Mouse (Mus musculus): ENCODE data around the gene Sparcl1.
A peak's percentile ranks its signal among the peaks of the same experiment; 100 is the strongest.

The Sparcl1 gene

DNA sequence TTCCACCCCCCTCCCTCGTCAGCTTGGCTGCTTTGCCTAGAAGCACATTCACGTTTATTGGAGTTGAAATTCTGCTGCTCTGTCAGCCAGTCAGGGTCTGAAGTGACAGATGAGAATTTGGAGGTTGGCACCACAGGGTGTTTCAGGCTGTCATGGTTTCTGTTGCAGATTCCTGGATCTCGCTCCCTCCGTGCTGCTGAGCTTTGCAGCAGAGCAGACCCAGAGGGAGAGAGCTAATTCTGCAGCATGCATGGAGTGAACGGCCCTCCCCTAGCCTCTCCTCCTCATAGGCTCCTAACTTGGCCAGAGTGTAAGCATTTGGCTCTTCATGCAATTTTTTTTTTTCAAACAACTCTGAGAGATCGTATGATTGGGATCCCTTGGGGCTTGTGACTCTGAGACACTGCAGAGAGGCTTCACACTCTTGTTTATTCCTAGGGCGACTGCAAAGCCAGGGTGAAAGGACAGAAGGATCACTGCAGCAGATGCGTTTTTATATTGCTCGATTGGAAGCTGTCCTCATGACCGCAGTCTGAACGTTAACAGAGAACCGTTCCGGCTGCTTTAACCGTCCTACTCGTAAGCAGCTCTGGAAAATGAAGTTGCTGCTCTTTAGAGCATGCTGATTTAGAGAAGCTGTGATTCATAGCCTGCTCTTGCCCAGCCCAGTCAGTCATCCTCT, at the start of gene Sparcl1:
TSS of gene Sparcl1 (minus strand) at position 243 of the 682 bp plus-strand sequence.
- no peak for DNase-seq (ENCODE audit: low spot score in 2 of 2)

DNA sequence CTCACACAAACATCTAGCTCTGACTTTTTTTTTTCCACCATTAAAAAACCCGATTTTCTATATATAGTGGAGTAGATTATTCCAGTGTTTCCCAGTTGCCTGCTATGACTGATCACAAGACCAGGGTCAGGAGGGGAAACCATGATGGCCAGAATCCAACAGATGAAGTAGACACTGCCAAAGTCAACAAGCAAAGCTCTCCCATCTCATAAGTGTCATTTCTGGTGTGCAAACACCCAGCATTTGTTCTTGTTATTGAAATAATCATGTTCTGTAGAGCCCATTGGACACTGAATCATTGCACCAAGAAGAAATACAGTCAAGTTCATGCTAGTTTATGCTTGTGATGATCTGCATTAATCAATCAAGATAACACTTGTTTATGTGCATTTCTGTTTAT, 47.9 kb upstream of the Sparcl1 start:
- DNase-seq (ENCODE audit: low spot score in 2 of 2), result peak in 1 of 2 experiments; percentile 11

DNA sequence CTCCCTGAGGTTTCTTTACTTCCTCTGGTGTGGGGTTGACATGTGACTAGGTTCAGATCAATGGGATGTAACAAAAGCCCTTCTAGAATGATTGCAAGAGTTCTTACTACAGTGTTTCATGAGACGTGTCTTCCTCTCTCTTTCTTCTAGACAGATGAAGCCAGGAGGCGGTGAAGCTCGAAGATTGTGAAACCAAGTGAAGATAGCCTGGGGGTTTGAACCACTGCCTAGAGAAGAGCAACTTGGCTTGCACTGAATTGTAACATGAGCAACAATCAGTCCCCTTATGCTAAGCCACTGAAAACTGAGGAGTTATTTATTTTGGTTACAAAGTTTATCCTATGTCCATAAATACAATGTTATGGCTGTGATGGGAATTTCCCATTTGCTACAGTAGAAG, 47.0 kb upstream of the Sparcl1 start:
- no peak for DNase-seq (ENCODE audit: low spot score in 2 of 2)

DNA sequence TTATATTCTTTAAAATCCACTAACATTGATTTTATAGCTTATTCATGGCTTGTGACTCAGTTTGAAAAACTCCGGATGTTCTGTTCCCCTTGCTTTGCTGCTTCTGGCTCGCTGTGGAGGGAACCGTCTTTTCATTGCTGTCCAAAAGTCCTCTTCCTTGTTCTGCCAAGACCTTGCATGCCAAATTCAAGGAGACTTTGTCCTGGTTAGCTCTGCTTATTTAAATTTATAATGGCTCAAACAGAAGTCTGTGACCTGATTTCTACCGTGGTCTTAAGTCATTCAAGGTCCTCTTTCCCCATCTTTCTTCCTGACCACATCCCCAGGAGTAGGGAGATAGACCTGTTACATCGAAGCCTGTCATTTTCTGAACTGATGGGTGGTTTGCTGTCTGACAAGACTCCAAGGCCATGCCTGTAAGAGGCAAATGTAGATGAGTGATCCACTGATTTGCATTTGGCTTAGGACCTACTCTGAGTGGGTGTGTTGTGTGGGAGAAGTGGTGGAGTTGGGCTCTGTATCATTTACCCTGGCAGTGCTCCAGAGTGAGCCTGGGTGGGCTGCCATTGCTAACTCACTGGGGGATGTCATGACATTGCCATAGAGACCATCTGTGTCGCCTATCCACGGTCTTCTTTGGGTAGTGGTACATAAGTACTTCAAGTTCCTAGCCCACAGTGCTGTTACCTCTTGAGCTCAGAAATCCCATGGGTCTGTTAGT, 45.0 kb upstream of the Sparcl1 start:
- no peak for DNase-seq (ENCODE audit: low spot score in 2 of 2)

- DNase-seq (ENCODE audit: low spot score in 2 of 2), result no peak
Measured at GRCm38 (mm10) chr5:104157701-104158100, 44.2 kb upstream of the Sparcl1 start.

DNA sequence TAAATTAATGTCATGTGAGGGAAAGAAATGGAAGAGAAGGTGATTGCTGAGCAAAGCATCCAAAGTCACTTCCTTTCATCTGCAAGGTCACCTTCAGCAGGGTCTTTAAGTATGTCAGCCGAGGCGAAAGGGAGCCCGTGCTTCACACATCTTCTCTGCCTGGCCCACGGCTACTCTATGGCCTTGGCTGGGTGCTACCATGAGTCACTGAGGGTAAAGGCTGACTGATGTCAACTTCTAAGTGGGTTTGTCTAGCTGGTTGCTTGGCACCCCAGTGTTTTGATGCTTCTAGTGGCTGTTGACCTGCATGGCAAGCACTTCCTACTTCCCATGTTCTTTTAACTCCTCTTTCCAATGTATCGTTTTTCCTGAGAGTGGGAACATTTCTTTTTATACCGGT, 36.7 kb upstream of the Sparcl1 start:
- no peak for DNase-seq (ENCODE audit: low spot score in 2 of 2)

GRCm38 (mm10) chr5:104149349-104149748, 35.8 kb upstream of the Sparcl1 start:
- no peak for DNase-seq (ENCODE audit: low spot score in 2 of 2)

DNA sequence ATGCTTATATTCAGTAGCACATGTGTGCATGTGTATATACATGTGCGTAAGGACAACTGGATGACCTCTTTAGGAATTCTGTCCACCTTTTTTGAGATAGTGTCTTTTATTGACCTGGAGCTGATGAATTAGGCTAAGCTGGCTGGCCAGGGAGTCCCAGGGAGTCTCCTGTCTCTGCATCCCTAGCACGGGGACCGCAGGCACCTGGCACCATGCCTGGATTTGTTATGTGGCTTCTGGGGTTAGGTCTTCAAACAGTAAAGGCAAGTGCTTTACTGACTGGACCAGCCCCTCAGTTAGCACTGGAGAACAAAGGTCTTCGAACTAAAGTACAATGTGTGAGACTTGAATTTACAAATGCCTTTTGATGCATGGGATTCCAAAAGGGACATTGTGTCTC, 30.5 kb upstream of the Sparcl1 start:
- DNase-seq (ENCODE audit: low spot score in 2 of 2), result no peak

DNA sequence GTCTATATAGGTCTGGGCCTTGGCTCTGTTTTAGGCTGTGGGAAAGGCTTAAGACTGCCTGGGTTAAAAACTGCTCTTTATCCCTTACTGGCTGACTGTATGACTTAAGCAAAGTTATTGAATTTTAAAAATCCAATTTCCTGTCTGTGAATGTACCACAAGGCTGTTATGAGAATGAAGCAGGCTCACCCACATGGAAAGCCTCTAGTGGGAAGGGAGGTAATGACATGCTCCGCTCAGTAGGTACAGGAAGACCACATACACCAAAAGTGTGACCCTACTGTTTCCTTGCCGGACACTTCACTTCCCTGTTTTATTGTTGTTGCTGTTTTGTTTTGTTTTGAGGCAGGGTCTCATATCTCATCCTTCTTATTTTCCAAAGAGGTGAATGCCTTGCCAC, 27.5 kb upstream of the Sparcl1 start:
- no peak for DNase-seq (ENCODE audit: low spot score in 2 of 2)

DNA sequence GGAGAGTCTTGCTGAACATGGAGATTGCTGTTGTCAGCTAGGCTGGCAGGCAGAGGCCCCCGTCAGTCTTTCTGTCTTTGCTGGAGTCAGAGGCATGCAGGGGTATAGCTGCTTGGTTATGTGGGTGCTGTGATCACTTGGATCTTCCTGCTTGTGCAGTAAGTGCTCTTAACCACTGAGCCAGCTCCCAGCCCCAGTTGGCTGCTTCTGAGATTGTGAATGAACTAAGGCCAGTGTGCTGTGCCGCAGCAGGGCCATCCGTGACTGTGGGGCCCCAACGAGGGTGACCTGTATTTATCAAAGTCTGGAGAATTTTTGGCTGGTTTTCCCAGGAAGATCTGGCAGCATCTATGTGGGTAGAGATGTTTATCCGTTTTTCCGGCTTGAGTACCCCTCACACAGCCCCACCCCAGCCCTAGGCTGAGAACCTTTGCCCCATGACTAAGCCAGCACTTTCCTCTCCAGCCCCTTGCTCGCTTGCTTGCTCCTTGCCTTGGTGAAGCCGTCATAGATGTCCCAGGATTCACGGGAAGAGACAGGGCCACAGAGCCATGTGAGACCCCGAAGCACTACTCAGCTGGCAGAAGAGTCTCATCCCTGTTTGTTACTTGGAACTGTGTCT, 24.5 kb upstream of the Sparcl1 start:
- no peak for DNase-seq (ENCODE audit: low spot score in 2 of 2)

GRCm38 (mm10) chr5:104133752-104134151, 20.2 kb upstream of the Sparcl1 start:
- no peak for DNase-seq (ENCODE audit: low spot score in 2 of 2)

GRCm38 (mm10) chr5:104131544-104131943, 18.0 kb upstream of the Sparcl1 start:
- DNase-seq (ENCODE audit: low spot score in 2 of 2), result no peak

- DNase-seq (ENCODE audit: low spot score in 2 of 2), result no peak
Measured at GRCm38 (mm10) chr5:104130891-104131290, 17.4 kb upstream of the Sparcl1 start.

- no peak for DNase-seq (ENCODE audit: low spot score in 2 of 2)
Measured at GRCm38 (mm10) chr5:104128281-104129031, 14.9 kb upstream of the Sparcl1 start.

GRCm38 (mm10) chr5:104127351-104127750, 13.8 kb upstream of the Sparcl1 start:
- DNase-seq (ENCODE audit: low spot score in 2 of 2), result no peak

DNA sequence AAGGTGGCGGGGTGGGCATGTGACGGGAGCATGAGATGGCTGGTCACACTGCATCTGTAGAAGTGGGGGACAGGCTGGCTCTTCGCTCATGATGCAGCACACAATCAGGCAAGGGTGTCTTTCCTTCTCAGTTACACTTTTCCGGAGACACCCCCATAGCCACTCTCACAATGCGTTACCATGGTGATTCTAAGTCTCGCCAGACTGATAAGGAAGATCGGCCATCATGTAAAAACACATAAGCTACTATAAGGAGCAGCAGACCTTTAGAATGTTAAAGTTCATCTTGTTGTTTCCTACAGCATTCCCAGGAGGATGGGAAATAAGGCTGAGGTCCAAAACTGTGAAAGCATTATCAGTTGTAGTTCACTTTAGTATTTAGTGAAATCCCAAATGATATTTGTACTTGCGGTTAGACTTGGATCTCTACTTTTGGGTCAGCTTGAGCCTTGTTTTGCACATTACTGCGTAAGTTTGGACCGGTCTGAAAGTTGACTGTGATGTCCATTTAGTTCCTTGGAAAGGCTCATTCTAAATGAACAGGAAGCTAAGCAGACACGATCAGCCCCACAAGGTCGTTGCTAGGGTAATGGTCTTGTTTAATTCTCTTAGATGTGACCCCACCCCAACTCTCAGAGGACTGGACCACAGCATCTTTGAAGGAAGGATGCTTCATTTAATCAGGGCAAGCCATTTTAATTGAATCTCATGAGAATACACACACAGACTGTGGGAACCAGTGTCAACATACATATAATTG, 13.2 kb upstream of the Sparcl1 start:
- no peak for DNase-seq (ENCODE audit: low spot score in 2 of 2)

DNA sequence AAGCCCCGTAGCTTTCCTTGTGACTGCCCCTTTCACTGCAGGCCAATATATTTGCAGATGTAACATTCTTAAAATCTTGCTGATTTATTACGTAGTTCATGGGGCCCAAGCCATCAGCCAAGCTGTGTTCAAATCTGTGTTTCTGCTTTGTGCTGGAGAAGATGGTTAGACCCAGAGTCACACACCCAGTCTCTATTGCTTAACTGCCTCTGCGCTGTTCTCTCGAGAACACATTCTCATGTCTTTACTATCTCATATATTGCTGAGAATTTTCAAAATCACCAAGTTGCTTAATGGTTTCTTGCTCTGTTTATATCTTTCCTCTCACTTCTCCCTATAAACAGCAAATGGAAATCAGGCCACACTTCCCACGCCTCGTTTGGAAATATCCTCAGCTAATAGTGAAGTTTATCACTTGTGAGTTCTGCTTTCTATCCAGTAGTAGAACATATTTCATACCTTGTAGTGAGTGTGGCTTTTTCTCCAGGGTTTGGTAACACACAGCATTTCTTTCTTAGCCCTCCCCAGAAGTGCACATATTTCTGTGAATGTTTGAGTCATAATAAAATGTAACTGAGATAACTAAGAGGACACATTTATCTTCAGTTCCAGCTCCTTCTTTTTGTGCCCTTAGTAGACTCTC, 10.6 kb upstream of the Sparcl1 start:
- DNase-seq (ENCODE audit: low spot score in 2 of 2), result no peak

DNA sequence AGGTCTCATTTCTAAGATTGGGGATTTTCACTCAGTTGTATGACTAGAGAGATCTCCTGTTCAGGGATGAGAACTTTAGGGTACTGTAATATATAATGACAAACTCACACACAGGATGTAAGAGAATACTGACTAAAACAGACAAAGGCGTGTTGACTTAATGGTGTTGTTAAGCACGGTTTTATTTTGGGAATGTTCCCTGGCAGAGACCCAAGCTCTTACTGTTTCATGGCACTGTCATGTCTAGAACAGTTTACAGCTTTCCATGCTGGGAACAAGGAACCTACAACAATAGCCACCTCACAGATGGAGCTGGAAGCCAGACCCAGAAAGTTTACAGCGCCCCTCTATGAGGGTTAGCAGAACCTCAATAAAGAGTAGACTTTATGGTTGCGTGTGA, 2.4 kb upstream of the Sparcl1 start:
- no peak for DNase-seq (ENCODE audit: low spot score in 2 of 2)

DNA sequence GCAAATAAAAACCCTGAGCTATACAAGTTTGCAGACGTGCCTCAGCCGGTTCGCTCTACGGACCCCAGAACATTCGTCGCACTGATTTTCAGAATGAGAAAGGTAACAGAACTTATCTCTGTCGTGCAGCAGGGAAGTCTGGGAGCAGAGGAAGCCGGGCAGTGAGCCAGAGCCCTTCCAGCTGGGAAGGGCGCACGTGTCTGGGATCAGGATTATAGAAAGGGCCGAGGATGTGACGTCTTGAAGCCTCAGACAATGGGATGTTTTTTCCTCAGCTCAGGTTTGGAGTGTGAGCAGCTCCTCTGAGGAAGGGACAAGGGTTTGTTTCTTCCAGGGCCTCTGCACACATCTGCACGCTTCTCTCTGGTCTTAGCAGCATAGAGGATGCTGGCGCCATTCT, 1.6 kb upstream of the Sparcl1 start:
- DNase-seq (ENCODE audit: low spot score in 2 of 2), result no peak

DNA sequence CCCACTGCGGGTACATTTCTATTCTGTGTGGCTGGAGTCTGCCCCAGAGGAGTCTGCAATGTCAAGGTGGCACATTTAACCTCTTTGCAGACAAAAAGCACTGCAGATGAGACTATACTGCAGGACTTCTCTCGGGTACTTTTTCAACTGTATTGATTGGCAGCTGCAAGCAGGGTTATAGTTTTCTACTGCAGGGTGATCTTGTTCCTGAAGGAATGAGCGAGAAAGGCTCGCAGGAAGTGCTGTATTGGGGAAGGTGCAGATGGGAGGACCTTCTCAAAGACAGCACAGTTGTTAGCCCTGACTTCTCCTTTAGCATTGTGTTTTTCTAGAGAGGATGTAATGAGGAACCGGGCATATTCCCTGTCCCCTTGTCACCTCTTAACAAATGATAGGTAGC, 1.0 kb downstream of the Sparcl1 start:
- DNase-seq (ENCODE audit: low spot score in 2 of 2), result no peak

GRCm38 (mm10) chr5:104112016-104112415, 1.5 kb downstream of the Sparcl1 start:
- DNase-seq (ENCODE audit: low spot score in 2 of 2), result no peak
